Mouse (Mus musculus): ENCODE data around the gene Srebf2. TPM values are rescaled to one million over a fixed set of nuclear protein-coding genes. Genes with fewer than 3 reads are reported as not detected.
A peak's percentile ranks its signal among the peaks of the same experiment; 100 is the strongest.
"Not testable (repeated sequence)": the region's sequence is repeated elsewhere in the genome, so short reads cannot be mapped to it uniquely, and the experiment has no call there.

Srebf2 gene
- total RNA-seq, 2 experiments from 2014 or later: 233 to 234 TPM

DNA sequence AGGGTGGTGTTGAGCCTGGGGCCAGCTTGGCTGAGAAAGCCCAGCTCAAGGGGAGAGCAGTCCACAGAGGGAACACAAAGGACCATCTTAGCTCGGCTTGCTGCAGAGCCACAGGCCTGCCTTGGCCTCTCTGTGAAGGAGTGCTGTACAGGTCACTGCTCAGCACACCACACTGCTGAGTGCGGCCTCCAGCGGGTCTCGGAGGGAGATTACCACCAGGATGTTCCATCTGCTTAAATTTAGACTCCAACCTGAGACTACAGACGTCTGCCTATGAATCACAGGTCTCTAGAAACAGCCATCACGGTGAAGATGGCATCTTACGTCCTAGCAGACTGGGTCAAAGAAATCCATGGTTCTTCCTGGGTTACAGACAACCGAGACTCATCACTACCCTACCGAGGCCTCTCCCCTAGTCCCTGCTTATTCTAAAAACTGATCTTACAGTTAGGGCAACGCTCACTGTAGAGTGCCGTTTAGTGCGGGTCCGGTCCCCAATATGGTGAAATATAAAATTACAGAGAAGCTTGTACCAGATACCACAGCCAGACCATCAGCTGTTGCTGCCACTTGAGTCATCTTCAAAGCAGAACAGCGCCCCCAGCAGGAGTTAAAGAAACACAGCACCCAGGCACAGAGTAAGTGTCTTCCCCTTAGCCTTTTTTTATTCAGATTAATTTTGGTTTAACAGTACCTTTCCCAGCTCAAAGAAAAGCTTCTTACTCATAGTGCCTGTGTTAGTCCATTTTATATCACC is 74.3 kb downstream of the Srebf2 start:
- no peak for DNase-seq
- intact Hi-C loops (cut with DNase I): no loop called here

DNA sequence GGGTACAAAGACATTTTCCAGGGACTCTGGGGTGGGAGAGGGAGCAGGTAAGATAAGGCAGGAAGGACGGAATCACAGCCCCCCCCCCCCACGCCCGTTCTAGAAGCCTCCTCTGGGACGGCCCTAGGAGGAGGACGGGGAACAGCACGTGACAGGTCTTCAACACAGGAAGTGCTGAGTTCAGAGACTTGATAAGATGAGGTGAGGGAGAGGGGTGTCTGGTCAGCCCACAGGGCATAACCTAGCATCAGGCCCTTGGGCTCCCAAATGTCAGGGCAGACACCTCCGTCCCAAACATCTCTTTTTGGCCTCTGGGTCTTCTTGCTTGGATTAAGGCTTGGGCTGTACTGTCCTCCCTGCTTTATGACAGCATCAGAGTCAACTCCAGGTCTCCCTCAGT is 76.3 kb downstream of the Srebf2 start:
- no peak for DNase-seq
- intact Hi-C loops (cut with DNase I): no loop called here

DNA sequence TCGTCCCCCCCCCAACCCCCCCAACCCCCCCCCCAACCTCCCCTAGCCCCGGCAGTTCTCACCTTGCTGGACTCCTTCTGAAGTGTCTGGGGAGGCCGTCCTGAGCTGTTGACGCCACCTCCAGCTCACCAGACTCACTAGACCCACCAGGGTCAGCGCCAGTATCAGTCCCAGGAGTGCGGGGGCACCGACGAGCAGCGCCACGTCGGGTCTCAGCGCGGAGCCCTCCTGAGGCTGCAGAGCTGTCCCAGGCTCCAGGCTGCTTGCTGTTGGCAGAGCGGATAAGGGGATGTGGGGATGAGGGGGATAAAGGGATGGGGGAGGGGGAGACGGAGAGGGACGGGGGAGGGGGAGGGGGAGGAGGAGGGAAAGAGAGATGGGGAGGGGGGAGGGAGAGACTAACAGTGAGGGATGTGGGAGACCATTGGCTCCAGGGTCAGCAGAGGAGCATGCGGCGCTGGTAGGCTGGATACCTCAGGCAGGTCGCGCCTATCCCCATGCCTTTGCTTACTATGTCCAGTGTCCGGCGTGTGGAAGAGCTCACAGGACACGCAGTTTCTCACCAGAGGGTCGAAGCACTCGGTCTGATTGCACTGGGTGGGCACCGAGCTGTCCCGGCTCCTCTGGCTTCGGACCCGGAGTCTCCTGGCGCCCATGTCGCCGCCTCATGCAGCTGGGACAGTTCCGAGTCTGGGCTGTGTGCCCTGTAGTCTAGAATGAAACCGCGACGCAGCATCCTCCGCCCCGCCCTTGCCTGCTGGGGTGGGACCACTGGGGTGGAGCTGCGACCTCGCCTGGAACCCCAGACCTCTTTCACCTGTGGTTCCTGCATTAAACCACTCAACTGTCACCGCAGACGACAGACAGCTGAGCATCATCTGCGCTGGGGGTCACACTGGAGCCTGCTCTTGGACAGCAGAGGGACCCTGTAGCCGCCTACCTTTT is 76.9 kb downstream of the Srebf2 start, which contains the start of gene Tnfrsf13c:
Gene Tnfrsf13c (minus strand): TSS at position 713 of the 945 bp plus-strand sequence.
- intact Hi-C loops (cut with DNase I): no loop called here

DNA sequence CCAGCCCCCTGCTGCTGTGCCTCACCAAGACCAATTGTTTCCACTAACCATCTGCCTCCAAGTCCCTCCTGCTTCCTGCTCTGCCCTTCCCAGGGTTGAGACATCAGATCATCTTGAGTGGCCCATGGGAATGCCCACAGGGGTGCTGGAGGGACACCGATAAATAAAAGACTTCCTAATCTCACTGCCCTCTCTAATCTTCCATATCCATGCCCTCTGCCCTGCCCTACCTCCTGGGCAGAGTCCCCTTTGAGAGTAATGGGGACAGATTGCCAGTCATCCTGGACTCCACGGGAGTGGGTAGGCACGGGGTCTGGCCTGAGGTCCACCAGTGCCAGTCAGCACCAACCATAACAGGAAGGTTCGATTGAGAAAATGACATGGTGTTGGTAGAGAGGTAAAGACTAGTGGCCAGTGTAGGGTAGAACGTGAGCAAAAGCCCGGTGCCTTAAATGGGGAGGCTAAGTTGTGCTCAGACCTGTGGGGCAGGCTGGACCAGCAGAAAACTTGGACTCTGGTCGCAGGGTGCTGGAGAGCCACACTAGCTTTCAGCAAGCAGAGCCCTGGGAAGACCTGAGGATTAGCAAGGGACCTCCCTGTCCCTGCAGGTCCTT is 77.7 kb downstream of the Srebf2 start:
- intact Hi-C loops (cut with DNase I): no loop called here
- no peak for DNase-seq

More for the DNA sequence above, 76.9 kb downstream of the Srebf2 start, which contains the start of gene Tnfrsf13c:
- peak; percentile 73 for DNase-seq

DNA sequence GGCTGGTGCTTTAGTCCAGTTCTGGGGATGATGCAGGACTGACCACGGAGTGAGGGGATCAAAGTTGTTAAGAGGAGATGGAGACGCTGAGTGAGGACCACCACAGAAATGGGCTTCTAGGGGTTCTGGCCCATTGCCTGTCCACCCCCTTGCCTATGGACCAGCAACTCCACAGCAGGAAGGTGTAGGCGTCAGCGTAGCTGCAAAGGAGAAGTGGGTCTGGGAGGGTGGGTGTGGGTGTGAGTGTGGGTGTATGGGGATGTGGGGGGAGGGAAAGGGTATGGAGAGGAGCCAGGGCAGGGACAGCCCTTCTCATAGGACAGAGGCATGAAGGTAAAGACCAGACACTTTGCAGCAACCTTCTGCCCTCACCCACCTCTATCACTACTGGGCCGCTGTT is 78.8 kb downstream of the Srebf2 start:
- intact Hi-C loops (cut with DNase I): no loop called here
- DNase-seq: no peak

DNA sequence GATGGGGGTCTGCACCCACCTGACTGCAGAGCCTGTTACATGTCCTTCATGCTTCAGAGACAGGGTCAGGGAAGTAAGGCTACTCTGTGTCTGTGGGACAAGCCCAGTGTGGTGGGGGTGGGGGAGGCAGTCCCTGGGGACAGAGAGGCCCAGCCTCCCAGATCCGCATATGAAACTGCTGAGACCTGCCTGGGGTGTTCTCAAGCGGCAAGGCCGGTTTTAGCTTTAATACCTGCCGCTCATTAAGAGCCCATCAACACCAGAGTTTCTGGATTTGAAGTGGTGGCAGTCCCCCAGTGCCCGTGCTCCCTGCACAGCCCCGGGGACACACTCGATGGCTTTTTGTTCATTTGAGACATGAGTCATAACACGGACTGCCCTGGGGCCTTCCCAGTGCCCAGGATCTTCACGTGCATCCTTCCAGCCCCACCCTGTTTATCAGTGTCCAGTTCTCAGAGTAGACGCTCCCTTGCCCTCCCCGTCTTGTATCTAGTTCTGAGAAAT is 82.6 kb downstream of the Srebf2 start:
- intact Hi-C loops (cut with DNase I): no loop called here
- DNase-seq: no peak

DNA sequence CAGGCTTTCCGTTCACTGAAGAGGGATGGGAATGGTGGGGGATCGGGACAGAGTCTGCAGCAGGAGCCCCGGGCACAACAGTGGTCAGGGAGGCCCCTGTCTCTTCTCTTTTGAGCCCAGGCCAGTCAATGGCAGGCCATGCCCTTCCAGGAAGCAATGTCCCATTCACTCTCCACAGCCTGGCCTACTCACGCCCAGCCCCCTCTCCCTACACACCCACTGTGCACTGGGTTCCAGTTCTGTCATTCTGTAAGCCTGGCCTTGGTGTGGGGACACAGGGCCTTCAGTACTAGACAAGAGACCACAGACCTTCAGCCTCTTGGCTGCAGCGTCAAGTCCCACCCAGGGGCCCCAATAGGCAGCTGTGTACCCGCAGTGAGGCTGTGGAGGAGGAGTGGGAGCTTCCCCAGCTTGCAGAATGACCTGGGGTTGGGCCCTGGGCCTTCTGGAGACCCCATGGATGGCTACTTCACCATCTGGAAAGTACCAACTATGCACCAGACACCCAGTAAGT is 83.2 kb downstream of the Srebf2 start:
- intact Hi-C loops (cut with DNase I): no loop called here
- DNase-seq: no peak

DNA sequence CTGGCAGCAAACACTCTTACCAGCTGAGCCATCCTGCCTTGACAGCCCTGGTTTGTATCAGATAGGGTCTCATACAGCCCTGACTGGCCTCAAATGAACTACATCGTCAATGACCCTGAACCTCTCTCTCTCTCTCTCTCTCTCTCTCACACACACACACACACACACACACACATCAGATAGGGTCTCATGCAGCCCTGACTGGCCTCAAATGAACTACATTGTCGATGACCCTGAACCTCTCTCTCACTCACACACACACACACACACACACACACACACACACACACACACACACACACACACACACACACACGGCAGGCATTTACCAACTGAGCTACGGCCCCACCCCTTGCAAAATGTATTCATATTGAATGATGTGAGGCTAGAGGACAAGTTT is 84.1 kb downstream of the Srebf2 start:
- DNase-seq: no peak
- intact Hi-C loops (cut with DNase I): no loop called here

DNA sequence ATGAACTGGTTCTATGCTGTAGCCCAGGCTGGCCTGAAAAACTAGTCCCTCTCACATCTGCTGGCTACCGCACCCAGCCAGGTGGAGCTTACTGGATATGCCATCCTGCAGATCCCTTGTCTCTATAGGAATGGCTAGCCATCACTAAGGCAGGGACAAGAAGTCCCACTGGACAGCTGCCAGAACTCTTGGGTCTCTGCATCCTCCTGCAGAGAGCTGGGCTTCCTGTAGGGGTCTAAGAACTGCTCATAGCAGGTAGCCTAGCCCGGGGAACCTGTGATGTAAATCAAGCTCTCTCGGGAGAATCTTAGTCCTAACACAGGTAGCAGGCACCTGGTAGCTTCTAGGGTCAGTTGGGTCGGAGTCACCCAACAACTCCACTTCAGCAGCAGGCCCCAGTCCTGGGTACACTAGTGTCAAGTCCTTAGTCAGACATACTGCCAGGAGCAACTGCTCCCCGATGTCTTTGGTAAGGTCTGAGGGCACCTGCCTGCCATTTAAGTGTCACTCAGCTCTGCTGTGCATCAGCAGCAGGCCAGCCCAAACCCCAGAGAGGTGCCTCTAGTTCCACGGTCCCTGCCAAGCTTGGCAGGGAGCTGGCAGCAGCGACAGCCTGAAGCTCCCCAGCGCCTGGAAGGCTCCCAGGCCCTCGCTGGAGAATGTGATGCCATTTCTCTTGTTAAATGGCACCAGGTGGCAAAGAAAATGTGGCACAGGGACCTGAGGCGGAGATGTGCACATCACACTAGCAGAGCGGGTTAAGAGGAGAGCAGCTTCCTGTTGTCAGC is 84.8 kb downstream of the Srebf2 start:
- intact Hi-C loops (cut with DNase I): no loop called here
- peak; percentile 82 for DNase-seq

DNA sequence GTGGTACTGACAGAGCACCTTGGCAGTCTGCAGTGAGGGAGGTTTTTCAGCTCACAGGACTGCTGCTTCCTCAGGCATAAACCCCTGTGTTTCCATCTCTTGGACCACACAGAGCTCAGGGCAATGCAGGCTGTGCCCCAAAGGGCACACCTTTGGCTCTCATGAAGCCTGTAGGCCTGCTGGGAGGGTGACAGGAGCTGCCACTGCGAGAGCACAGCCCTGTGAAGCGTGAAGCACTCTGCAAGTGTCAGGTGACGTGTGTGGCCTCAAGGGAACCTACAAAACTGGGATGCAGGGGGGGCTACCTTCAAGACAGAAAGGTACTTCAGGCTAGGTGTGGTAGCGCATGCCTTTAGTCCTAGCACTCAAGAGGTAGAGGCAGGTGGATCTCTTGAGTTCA is 85.7 kb downstream of the Srebf2 start:
- no peak for DNase-seq
- intact Hi-C loops (cut with DNase I): no loop called here

DNA sequence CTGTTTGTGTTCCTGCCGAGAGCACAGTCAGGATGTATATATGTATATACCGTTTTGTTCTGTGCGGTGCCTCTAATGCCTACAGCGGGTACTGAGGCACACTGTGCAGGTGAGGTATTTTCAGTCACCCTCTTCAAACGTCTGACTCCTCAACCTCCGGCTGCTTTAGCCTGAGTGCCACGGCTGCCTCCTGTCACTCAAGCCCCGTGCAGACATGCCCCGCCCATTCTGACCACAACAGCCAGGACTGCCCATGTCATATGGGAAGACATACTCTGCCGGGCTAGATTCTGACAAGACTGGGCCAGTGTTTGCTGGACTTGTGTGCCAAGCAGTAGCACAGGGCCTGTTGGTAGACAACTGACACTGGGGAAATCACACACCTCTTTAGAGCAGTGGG is 88.7 kb downstream of the Srebf2 start:
- intact Hi-C loops (cut with DNase I): loop anchor here (2.0 kb wide), 1 partner anchor 171 kb away; no protein-coding TSS in a partner anchor
- DNase-seq: no peak

DNA sequence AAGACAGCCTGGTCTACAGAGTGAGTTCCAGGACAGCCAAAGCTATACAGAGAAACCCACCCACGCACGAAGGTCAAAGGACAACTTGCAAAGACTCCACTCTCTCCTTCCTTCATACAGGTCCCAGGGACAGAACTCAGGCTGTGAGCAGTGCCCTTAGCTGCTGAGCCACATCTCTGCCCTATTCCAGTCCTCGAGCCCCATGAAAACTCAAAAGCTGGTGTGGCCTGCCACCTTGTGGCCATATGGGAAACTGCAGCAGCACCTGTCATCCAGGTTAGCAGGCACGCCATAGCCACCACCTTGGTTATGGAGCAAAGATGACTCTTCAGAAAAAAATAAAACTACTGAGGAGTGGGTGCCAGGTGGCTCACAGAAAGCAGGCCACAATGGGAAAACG is 89.6 kb downstream of the Srebf2 start:
- intact Hi-C loops (cut with DNase I): loop anchor here (2.0 kb wide), 1 partner anchor 172 kb away; no protein-coding TSS in a partner anchor
- DNase-seq: peak; percentile 80

DNA sequence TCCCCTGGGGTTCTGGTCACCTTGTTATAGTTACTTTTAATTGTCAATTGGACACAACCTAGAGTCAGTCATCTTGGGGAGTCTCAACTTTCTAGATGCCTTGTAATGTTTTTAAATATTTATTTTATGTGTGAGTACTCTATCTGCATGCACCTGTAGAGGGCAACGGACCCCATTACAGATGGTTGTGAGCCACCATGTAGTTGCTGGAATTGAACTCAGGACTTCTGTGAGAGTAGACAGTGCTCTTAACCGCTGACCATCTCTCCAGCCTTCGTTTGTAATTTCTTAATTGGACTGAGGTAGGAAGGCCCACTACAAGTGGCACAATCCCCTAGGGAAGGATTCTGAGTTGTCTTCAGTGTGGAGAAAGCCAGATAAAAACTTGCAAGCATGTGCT is 96.3 kb downstream of the Srebf2 start:
- no peak for DNase-seq
- intact Hi-C loops (cut with DNase I): no loop called here

DNA sequence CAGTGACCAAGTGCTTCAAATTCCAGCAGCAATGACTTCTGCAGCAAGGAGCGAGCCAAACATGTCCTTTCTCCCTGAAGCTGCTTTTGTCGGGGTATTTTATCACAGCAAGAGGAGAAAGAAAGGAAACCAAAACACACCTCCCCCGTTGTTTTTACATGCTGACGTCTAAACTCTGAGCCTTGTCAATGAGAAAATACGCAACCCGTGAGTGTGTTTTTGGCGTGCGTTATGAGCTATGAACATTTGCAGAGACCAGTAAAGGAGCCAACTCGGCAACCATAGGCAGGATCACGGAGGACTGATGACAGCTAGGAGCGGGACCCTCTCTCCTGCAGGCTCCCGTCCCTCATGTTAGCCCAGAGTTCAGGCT is 96.7 kb downstream of the Srebf2 start:
- intact Hi-C loops (cut with DNase I): no loop called here
- DNase-seq: no peak

DNA sequence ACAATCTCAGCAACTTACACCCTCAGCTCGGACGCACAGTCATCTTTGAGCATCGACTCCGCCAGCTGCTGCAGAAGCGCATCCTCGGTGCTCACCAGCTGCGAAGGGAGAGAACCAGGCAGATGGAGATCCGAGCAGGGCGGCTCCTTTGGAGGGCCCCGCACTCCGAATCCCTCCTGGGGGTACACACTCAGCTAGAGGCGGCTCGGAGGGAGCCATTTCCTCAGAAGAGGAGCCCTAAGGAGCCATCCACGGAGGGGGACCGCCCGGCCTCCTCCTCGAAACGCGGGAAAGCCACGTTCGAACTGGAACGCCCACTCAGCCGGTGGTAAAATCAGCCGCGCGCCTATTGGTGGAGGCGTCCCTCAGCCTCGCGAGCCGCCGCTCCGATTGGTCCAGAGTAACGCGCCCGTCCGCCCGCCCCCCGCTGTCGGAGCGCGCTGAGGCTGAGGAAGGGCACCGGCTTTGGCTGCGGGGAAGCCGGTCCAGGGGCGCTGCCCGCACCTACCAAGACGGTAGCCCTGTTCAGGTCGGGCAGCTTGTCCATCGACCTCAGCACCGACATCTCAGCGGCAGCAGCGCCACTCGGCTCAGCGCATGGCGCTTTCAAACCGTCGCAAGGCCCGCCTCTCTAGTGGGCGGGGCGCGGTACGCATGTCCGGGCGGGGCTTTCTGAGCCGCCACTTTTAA is 97.3 kb downstream of the Srebf2 start, which contains the start of gene Cenpm:
Gene Cenpm (minus strand): TSS at position 634 of the 690 bp plus-strand sequence.
- DNase-seq: peak; percentile 95
- intact Hi-C loops (cut with DNase I): no loop called here

DNA sequence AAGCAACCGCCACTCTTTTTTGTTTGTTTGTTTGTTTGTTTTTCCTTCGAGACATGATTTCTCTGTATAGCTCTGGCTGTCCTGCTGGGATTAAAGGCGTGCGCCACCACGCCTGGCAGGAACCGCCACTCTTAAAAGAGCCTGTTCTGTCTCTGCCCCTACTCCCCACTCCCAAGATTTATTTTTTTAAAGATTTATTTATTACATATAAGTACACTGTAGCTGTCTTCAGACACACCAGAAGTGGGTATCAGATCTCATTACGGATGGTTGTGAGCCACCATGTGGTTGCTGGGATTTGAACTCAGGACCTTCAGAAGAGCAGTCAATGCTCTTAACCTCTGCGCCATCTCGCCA is 97.8 kb downstream of the Srebf2 start:
- intact Hi-C loops (cut with DNase I); DNase-seq: not testable (repeated sequence)

DNA sequence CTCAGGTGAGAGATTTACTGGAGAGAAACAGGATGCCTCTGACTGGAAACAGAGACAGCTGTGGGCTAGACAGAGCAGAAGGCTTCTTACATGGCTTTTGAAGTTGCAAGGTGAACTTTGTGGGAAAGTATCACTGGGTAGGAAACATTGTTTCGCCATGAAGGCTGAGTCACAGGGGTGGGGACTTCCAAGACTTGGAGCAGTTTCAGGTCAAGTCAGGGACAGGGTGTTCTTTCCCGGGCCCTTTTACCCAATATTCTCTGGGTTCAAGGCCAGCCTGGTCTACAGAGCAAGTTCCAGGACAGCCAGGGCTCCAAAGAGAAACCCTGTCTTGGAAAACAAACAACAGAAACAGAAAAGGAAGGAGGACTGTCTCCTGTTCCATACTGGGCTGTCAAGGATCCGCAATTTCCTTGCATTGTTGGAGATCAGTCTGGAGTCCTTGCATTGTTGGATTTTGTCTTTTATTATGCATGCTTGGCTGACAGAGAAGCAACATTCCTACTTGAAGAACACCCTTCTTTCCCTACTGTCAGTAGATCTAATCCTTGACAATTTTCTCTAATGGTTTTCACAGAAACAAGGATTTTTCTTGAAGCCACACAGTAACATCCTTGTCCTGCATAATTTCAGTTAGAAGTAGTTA is 100.3 kb downstream of the Srebf2 start:
- no peak for DNase-seq
- intact Hi-C loops (cut with DNase I): no loop called here

DNA sequence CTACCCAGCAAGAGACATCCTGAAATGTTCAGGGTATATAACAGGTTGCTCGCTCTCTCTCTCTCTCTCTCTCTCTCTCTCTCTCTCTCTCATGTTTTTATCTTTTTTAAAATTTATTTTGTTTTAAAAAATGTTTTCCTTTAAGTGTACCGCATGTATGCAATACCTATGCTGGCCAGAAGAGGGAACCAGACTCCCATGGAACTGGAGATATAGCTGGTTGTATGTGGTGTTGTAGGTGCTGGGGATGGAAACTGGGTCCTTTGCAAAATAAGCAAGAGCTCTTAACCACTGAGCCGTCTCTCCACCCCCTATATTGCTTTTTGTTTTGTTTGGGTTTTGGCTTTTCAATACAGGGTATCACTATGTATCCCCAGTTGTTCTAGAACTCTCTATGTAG is 104.6 kb downstream of the Srebf2 start:
- intact Hi-C loops (cut with DNase I): no loop called here
- DNase-seq: no peak

DNA sequence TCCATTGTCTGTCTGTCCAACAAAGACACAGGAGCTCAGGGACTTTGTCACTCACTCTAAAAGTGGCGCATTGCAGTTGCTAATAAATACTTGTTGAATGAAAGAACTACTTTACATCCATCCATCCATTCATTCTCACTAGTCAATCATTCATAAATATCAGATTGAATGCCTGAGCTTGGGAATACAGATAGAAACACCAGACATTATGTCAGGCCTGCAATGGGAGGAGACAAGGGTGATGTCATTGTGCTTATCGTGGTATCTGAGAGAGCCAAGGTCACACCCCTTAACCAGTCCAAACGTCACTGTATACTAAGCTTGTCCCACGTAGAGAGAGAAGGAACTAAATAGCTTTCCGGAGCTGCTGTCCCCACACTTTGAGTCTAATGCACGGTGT is 105.1 kb downstream of the Srebf2 start, which contains the start of gene 1500009C09Rik:
Gene 1500009C09Rik (plus strand): TSS at position 301 of the 400 bp plus-strand sequence.
- intact Hi-C loops (cut with DNase I): no loop called here

More for the DNA sequence above, 105.1 kb downstream of the Srebf2 start, which contains the start of gene 1500009C09Rik:
- no peak for DNase-seq

Data from left cerebral cortex, postnatal 4 days (tissue).